Mouse (Mus musculus) monocyte, adult 5-6 weeks (primary cell): ENCODE data around the gene Fam213a. TPM values are rescaled to one million over a fixed set of nuclear protein-coding genes. Genes with fewer than 3 reads are reported as not detected.
A peak's percentile ranks its signal among the peaks of the same experiment; 100 is the strongest.

Experiments
- ATAC-seq: fragments of 153-309, 156-312 bp; replicated peaks from 2 replicates; pipeline ENCODE4 v1.8.0; 2017; ENCODE audit warnings: mild to moderate bottlenecking; ENCODE audit not compliant: low TSS enrichment, insufficient number of reproducible peaks, severe bottlenecking, poor library complexity, low FRiP score
- total RNA-seq: library from RNA; stranded (forward); fragments of 200-1000, 200-491, 200-594 nt; gene quantifications from 3 replicates; pipeline ENCODE4 v1.2.3, GENCODE M21; 2017

Gene Fam213a
- total RNA-seq, 1 experiment from 2014 or later, result 74.2 TPM

GRCm38 (mm10) chr14:41006899-41007298 is 6.7 kb downstream of the Fam213a start:
- no peak for ATAC-seq

- no peak for ATAC-seq
Measured at GRCm38 (mm10) chr14:41006263-41006662, 7.3 kb downstream of the Fam213a start.

GRCm38 (mm10) chr14:41005716-41006115 is 7.9 kb downstream of the Fam213a start:
- no peak for ATAC-seq

- no peak for ATAC-seq
Measured at GRCm38 (mm10) chr14:41004201-41005141, 9.1 kb downstream of the Fam213a start.

GRCm38 (mm10) chr14:41001576-41001975 is 12.0 kb downstream of the Fam213a start:
- no peak for ATAC-seq

GRCm38 (mm10) chr14:41000801-41001200 is 12.8 kb downstream of the Fam213a start:
- ATAC-seq, result no peak

GRCm38 (mm10) chr14:40999904-41000645 is 13.5 kb downstream of the Fam213a start:
- peak; percentile 83 for ATAC-seq

GRCm38 (mm10) chr14:40996171-40996570 is 17.4 kb downstream of the Fam213a start:
- ATAC-seq, result no peak

- no peak for ATAC-seq
Measured at GRCm38 (mm10) chr14:40992464-40992863, 21.1 kb downstream of the Fam213a start.

- no peak for ATAC-seq
Measured at GRCm38 (mm10) chr14:40988780-40989179, 24.8 kb downstream of the Fam213a start.

- ATAC-seq, result no peak
Measured at GRCm38 (mm10) chr14:40987184-40987583, 26.4 kb downstream of the Fam213a start.

GRCm38 (mm10) chr14:40985635-40986034 is 28.0 kb downstream of the Fam213a start:
- no peak for ATAC-seq

GRCm38 (mm10) chr14:40979723-40980122 is 33.9 kb downstream of the Fam213a start:
- ATAC-seq, result no peak

- ATAC-seq, result peak; percentile 72
Measured at GRCm38 (mm10) chr14:40979002-40979401, 34.6 kb downstream of the Fam213a start.

GRCm38 (mm10) chr14:40975127-40975721 is 38.4 kb downstream of the Fam213a start:
- ATAC-seq, result peak; percentile 80

GRCm38 (mm10) chr14:40968051-40968450 is 45.5 kb downstream of the Fam213a start:
- no peak for ATAC-seq

- no peak for ATAC-seq
Measured at GRCm38 (mm10) chr14:40967598-40967900, 46.0 kb downstream of the Fam213a start.

GRCm38 (mm10) chr14:40966862-40967597 is 46.6 kb downstream of the Fam213a start:
- ATAC-seq, result peak; percentile 84

GRCm38 (mm10) chr14:40966392-40966861 is 47.2 kb downstream of the Fam213a start, which contains the start of gene Tspan14:
Gene Tspan14, minus strand, starts transcription at chr14:40966807.
- no peak for ATAC-seq
